Mouse (Mus musculus) ES-Bruce4 (cell line): ENCODE data around the gene Tmem108.

Experiments used
- CTCF ChIP-seq: IDR thresholded peaks from one replicate; pipeline ENCODE4 v1.8.1; 2011; ENCODE audit warnings: low read depth, low read length
- POLR2A ChIP-seq: IDR thresholded peaks from one replicate; pipeline ENCODE4 v1.8.1; 2011; ENCODE audit warnings: low read length; ENCODE audit not compliant: insufficient read depth

GRCm38 (mm10) chr9:103459307-103459706 is 302.3 kb downstream of the Tmem108 start:
- TF ChIP-seq CTCF: no peak
- no peak for TF ChIP-seq POLR2A
